Mouse (Mus musculus) heart, postnatal 0 days (tissue): ENCODE data around the gene Trmt112. TPM values are rescaled to one million over a fixed set of nuclear protein-coding genes. Genes with fewer than 3 reads are reported as not detected.

Experiments used
- ATAC-seq: fragments of 200-750 bp; cut with Nextera tagmentation; 2 replicates; pipeline ENCODE4 v1.8.0; 2017; ENCODE audit warnings: low read depth, moderate number of reproducible peaks, moderate library complexity; ENCODE audit not compliant: insufficient read depth
- DNase-seq: peaks from one replicate; pipeline ENCODE4 v3.0.0-alpha.2; 2016; ENCODE audit warnings: low spot score
- H3K27ac ChIP-seq: fragments of 300-500 bp; sonication (generic); 2 replicates; pipeline ENCODE4 v1.5.1; 2014; ENCODE audit warnings: low read depth, mild to moderate bottlenecking
- H3K27me3 ChIP-seq: fragments of 300-500 bp; sonication (generic); 2 replicates; pipeline ENCODE4 v1.6.1; 2014; ENCODE audit warnings: low read length, mixed read lengths; ENCODE audit not compliant: control insufficient read depth, insufficient read depth
- H3K36me3 ChIP-seq: fragments of 300-500 bp; sonication (generic); replicated peaks from 2 replicates; pipeline ENCODE4 v1.6.1; 2014; ENCODE audit warnings: low read length, mixed read lengths; ENCODE audit not compliant: control insufficient read depth, insufficient read depth
- H3K4me1 ChIP-seq: fragments of 300-500 bp; sonication (generic); 2 replicates; pipeline ENCODE4 v1.6.1; 2014; ENCODE audit warnings: antibody characterized with exemption; ENCODE audit not compliant: control insufficient read depth, insufficient read depth
- H3K4me2 ChIP-seq: fragments of 300-500 bp; sonication (generic); 2 replicates; pipeline ENCODE4 v1.6.1; 2014; ENCODE audit warnings: low read depth, mild to moderate bottlenecking, low read length, moderate library complexity
- H3K4me3 ChIP-seq: fragments of 300-500 bp; sonication (generic); 2 replicates; pipeline ENCODE4 v1.5.1; 2014; ENCODE audit warnings: low read depth, low read length
- H3K9ac ChIP-seq: fragments of 300-500 bp; sonication (generic); replicated peaks from 2 replicates; pipeline ENCODE4 v1.6.1; 2014; ENCODE audit warnings: low read depth, low read length, mixed read lengths
- H3K9me3 ChIP-seq: fragments of 300-500 bp; sonication (generic); replicated peaks from 2 replicates; pipeline ENCODE4 v1.6.1; 2016; ENCODE audit warnings: low read length; ENCODE audit not compliant: control insufficient read depth
- CTCF ChIP-seq: IDR thresholded peaks from 2 replicates; pipeline ENCODE4 v1.5.1; 2016; ENCODE audit warnings: antibody characterized with exemption, control low read depth, low read depth
- EP300 ChIP-seq: IDR thresholded peaks from 2 replicates; pipeline ENCODE4 v1.6.1; 2016; ENCODE audit warnings: antibody characterized with exemption, low read depth
- WGBS: fragments of 180-500 bp; shearing (Covaris S2); extraction: QIAGEN DNeasy Blood & Tissue Kit; methylation state at CpG from one replicate; pipeline ENCODE4 v1.1.7; 2014; 5-methylcytosine and 5-hydroxymethylcytosine counted together
- polyA plus RNA-seq: library from polyadenylated mRNA; unstranded; fragments of >200 nt; fragmentation: Nextera tagmentation; extraction: Ambion mirVana; gene quantifications from 2 replicates; pipeline ENCODE4 v1.2.1, GENCODE M21; 2015
- total RNA-seq: library from RNA; depleted of rRNA; stranded (reverse); fragments of >200 nt; gene quantifications from 2 replicates; pipeline ENCODE4 v1.2.3, GENCODE M21; 2014; ENCODE audit warnings: low replicate concordance

Gene Trmt112
- total and polyA plus RNA-seq, 2 experiments from 2014 or later = 57.6 to 61.9 TPM

DNA sequence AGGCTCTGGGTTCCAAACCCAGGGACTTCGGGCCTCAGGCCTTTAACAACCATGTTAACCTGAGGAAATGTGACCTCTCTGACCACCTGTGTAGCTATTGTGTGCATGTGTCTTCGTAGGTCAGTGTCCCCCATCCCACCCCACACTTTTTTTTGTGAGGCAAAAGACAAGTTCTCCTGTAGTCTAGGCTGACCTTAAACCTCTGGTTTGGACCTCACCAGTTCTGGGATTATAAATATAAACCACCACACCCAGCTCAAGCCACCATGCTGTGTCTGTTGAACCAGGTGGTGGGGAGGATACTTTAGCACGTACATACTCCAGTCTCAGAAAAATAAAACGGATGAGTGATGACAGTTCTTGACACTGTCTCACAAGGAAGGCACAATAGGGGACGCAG, 40.5 kb downstream of the Trmt112 start:
- H3K27ac ChIP-seq = 0 out of 2 replicates have a peak overlapping the region, but pooled peaks have one; percentile 96
- H3K27me3 ChIP-seq = no peaks in the 10 kb centered on the region
- peak overlapping the region; percentile 74; the same call in 1 of the 2 replicates for H3K9ac ChIP-seq
- 55% methylated on average over 5 of the region's 5 CpGs for WGBS
- no peak for DNase-seq
- no peak for TF ChIP-seq EP300
- peak overlapping the region; percentile 71 for H3K4me3 ChIP-seq
- H3K9me3 ChIP-seq = no peaks in the 10 kb centered on the region
- peak overlapping the region; percentile 81 for H3K4me2 ChIP-seq
- ATAC-seq = no peak
- H3K36me3 ChIP-seq = 0 out of 2 replicates have a peak, but pooled peaks cover 7% of the 10 kb centered on the region
- H3K4me1 ChIP-seq = peaks cover 22% of the 10 kb centered on the region

DNA sequence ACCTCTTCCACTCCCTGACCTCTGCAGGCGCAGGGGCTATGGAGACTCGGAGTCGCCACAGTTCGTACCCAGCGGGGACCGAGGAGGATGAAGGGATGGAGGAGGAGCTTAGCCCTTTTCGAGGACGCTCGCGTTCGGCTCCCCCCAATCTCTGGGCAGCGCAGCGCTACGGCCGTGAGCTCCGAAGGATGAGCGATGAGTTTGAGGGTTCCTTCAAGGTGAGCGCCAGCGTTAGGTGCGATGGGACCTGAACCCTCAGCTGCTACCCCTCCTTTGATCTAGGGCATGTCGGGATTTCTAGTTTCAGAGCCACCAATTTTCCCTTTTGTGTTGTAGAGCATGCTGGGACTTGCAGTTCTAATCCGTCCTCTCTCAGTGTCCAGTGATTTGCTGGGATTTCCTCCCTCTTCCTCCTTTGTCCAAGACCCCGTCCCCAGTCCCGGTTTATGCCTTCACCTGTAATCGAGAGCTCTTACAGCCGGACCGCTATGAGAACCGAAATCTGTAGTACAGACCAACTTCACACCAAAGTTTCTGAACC, 41.2 kb downstream of the Trmt112 start:
- Histone ChIP-seq H3K27me3 (no peaks in the 10 kb centered on the region), H3K27ac (peak overlapping the region; percentile 96), H3K4me2 (peak overlapping the region; percentile 81), H3K9ac (peak overlapping the region; percentile 74), H3K4me3 (peak overlapping the region; percentile 71), H3K9me3 (no peaks in the 10 kb centered on the region), H3K36me3 (0 out of 2 replicates have a peak, but pooled peaks cover 11% of the 10 kb centered on the region), H3K4me1 (peaks cover 26% of the 10 kb centered on the region)
- DNase-seq (peak; percentile 73), ATAC-seq (peak; percentile 14; the same call in 1 of the 2 replicates)
- under 1% methylated on average over 28 of the region's 28 CpGs for WGBS
- no peak for TF ChIP-seq EP300
- no peak for TF ChIP-seq CTCF

DNA sequence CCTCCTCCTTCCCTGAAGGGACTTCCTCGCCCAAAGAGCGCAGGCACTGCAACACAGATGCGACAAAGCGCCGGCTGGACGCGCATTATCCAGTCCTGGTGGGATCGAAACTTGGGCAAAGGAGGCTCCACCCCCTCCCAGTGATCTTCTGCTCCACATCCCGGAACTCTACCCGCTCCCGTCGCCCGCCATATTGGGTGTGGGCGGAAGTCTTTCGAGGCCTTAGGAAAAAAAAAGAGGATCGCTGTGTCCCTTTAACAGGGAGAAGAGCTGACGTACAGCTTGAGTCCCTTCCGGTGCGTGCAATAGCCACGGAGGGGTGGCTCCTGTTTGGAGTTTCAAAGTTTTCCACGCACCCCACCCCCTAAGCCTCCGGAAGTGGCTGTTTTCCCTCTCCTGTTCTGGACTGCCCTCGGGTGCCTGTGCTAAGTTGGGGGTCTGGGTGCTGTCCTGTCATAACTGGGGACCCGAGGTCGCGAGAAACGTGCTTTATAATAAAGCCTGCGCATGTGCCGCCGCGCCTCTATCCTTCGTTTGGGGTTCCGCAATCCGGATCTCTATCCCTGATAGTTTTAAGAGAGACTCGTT, 42.0 kb downstream of the Trmt112 start:
- Histone ChIP-seq H3K27me3 (no peaks in the 10 kb centered on the region), H3K4me3 (peak overlapping the region; percentile 71), H3K36me3 (0 out of 2 replicates have a peak, but pooled peaks cover 7% of the 10 kb centered on the region), H3K9ac (peak overlapping the region; percentile 74), H3K4me2 (peak overlapping the region; percentile 81), H3K27ac (peak overlapping the region; percentile 96), H3K4me1 (peaks cover 30% of the 10 kb centered on the region), H3K9me3 (no peaks in the 10 kb centered on the region)
- peak; percentile 75 for ATAC-seq
- DNase-seq = peak; percentile 97
- TF ChIP-seq CTCF = no peak
- TF ChIP-seq EP300 = peak; percentile 94
- under 1% methylated on average over 35 of the region's 35 CpGs for WGBS

DNA sequence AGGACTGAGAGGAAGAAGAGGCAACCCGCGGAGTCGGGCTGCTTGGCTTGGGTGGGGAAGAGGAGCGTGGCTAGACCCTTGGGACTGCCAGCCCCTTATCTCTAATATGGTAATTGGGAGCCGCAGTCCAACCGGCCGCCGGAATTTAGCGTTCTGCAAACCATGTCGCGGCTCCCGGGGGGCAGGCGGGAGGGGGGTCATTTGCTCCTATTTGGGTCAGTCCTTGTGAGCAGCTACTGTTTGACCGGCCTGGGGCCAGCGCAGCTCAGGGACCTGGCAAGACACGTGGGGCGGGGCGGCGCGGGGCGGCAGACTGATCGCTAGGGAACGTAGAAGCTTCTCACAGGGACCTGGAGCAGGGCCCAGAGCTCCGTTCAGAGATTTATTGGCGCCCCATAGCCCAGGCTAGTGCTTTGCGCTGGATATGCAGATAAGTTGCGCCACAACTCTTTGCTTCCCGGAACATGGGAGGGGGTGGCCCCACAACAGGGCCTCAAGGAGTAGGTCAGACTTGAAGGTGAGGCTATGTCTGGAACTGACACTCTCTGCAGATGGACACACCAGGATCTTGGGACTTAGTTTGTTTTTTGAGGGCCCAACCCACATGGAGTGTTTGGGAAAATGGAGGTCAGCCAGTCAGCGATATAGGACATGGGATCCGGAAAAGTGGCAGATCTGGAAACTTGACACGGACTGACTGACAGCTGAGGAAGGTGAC, 42.7 kb downstream of the Trmt112 start:
- H3K27ac ChIP-seq = peak overlapping the region; percentile 96
- peak; percentile 80 for DNase-seq
- 0 out of 2 replicates have a peak, but pooled peaks cover 7% of the 10 kb centered on the region for H3K36me3 ChIP-seq
- no peaks in the 10 kb centered on the region for H3K9me3 ChIP-seq
- no peaks in the 10 kb centered on the region for H3K27me3 ChIP-seq
- H3K4me2 ChIP-seq = peak overlapping the region; percentile 81
- ATAC-seq = peak; percentile 45
- TF ChIP-seq CTCF = no peak
- 0 out of 2 replicates have a peak, but pooled peaks have one; percentile 4 for TF ChIP-seq EP300
- H3K4me3 ChIP-seq = peak overlapping the region; percentile 71
- WGBS = 1% methylated on average over 31 of the region's 31 CpGs
- H3K9ac ChIP-seq = peak overlapping the region; percentile 74
- H3K4me1 ChIP-seq = peaks cover 30% of the 10 kb centered on the region

DNA sequence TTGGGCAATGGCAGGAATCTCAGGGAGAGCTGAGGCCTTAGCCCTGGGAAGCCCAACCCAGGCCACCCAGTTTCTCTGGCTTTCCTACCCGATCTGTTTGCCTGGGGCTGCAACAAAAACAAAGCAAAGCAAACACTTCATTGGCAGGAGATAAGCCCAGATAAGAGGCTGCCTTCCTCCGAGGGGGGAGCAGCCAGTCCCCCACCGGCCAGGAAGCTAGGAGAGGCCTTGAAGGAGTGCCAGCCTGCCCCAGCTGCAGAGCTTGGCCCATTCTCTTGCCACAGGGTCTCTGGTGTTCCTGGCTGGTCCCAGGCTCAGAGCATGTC, 43.2 kb downstream of the Trmt112 start:
- WGBS = 9% methylated on average over 3 of the region's 3 CpGs
- TF ChIP-seq CTCF = no peak
- TF ChIP-seq EP300 = no peak
- no peaks in the 10 kb centered on the region for H3K9me3 ChIP-seq
- peak overlapping the region; percentile 74 for H3K9ac ChIP-seq
- H3K4me1 ChIP-seq = peaks cover 30% of the 10 kb centered on the region
- peak overlapping the region; percentile 71 for H3K4me3 ChIP-seq
- no peak for DNase-seq
- peaks cover 13% of the 10 kb centered on the region; the same call in 1 of the 2 replicates for H3K36me3 ChIP-seq
- no peak for ATAC-seq
- H3K27me3 ChIP-seq = no peaks in the 10 kb centered on the region
- peak overlapping the region; percentile 81 for H3K4me2 ChIP-seq
- H3K27ac ChIP-seq = peak overlapping the region; percentile 96
